Mouse (Mus musculus) embryonic facial prominence, embryonic 11.5 days (tissue): ENCODE data around the gene Eral1. TPM values are rescaled to one million over a fixed set of nuclear protein-coding genes. Genes with fewer than 3 reads are reported as not detected.
A peak's percentile ranks its signal among the peaks of the same experiment; 100 is the strongest.

Experiments used
- ATAC-seq: fragments of 200-750 bp; cut with Nextera tagmentation; replicated peaks from 2 replicates; pipeline ENCODE4 v1.8.0; 2017; ENCODE audit warnings: low read depth; ENCODE audit not compliant: insufficient number of reproducible peaks, low FRiP score, low TSS enrichment
- DNase-seq: peaks from one replicate; pipeline ENCODE4 v3.0.0-alpha.2; 2015; ENCODE audit warnings: low spot score
- H3K27ac ChIP-seq: fragments of 300-500 bp; sonication (generic); replicated peaks from 2 replicates; pipeline ENCODE4 v1.5.1; 2014; ENCODE audit warnings: mild to moderate bottlenecking, low read depth, low read length, control low read depth
- H3K27me3 ChIP-seq: fragments of 300-500 bp; sonication (generic); 2 replicates; pipeline ENCODE4 v1.6.1; 2014; ENCODE audit warnings: mild to moderate bottlenecking, low read length, moderate library complexity, mixed read lengths; ENCODE audit not compliant: control insufficient read depth, insufficient read depth
- H3K36me3 ChIP-seq: fragments of 300-500 bp; sonication (generic); replicated peaks from 2 replicates; pipeline ENCODE4 v1.6.1; 2014; ENCODE audit warnings: low read depth, mild to moderate bottlenecking, low read length, moderate library complexity, mixed read lengths; ENCODE audit not compliant: control insufficient read depth, insufficient read depth
- H3K4me1 ChIP-seq: fragments of 300-500 bp; sonication (generic); 2 replicates; pipeline ENCODE4 v1.6.1; 2014; ENCODE audit warnings: low read length, mixed read lengths; ENCODE audit not compliant: control insufficient read depth, insufficient read depth
- H3K4me2 ChIP-seq: fragments of 300-500 bp; sonication (generic); 2 replicates; pipeline ENCODE4 v1.6.1; 2014; ENCODE audit warnings: low read depth, mild to moderate bottlenecking, control low read depth, low read length, moderate library complexity
- H3K4me3 ChIP-seq: fragments of 300-500 bp; sonication (generic); 2 replicates; pipeline ENCODE4 v1.5.1; 2014; ENCODE audit warnings: low read depth, low read length, control low read depth
- H3K9ac ChIP-seq: fragments of 300-500 bp; sonication (generic); replicated peaks from 2 replicates; pipeline ENCODE4 v1.6.1; 2014; ENCODE audit warnings: mild to moderate bottlenecking, control low read depth, low read length
- H3K9me3 ChIP-seq: fragments of 300-500 bp; sonication (generic); replicated peaks from 2 replicates; pipeline ENCODE4 v1.6.1; 2016; ENCODE audit warnings: mild to moderate bottlenecking, low read length, inconsistent platforms, mixed read lengths; ENCODE audit not compliant: control insufficient read depth
- WGBS: fragments of 180-500 bp; shearing (Covaris S2); extraction: QIAGEN DNeasy Blood & Tissue Kit; methylation state at CpG from one replicate; pipeline ENCODE4 v1.1.7; 2014; 5-methylcytosine and 5-hydroxymethylcytosine counted together
- polyA plus RNA-seq: library from polyadenylated mRNA; unstranded; fragments of >200 nt; fragmentation: Nextera tagmentation; extraction: Ambion mirVana; gene quantifications from 2 replicates; pipeline ENCODE4 v1.2.1, GENCODE M21; 2014

Eral1 gene
- 37.5 and 44.6 TPM in 2 replicates for polyA plus RNA-seq

DNA sequence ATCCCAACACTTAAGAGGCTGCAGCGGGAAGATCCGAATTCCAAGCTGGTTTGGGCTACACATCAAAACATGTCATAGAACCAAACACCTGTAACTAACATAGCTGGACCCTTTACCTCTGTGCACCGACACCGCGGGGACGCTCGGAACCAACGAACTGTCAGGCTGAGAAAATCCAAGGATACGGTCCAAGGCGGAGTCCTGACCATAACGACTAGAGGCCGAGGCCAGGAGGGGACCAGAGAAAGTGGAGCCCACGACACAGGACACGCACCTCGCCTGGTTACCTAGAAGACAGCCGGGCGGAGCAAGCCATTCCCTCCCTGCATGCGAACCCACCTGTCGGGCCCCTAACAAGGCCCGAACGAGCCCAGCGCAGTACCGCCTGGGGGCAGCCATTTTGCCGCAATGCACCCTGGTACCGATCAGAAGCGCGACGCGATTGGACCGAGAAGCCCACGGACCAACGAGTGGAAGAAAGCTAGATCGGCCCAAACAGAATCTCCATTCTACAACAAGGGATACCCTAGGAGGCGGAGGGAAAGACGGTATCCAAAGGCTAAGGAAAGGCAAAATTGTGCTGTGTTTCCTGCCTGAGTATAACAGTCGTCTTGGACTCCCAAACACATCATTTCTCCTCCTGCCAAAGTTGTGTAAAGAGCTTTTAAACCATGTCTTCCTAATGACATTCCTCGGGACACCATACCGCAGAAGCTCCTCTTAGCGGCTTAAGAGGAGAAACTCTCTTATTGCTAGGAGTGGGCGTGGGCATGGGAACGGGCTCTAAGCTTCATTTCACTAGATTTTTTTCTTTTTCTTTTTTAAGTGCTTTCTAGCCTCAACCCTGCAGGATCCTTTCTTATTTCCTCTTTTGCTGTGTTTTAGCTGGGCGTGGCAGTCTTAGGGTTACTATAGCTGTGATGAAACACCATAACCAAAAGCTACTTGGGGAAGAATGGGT is at the start of gene Eral1:
Gene Eral1, minus strand, starts transcription at position 423 of the 961 bp plus-strand sequence.
- H3K4me1 ChIP-seq = no peaks in the 10 kb centered on the region
- H3K4me2 ChIP-seq = peak within 1 kb of the TSS; percentile 68
- H3K9me3 ChIP-seq = no peaks in the 10 kb centered on the region
- ATAC-seq (peak; percentile 85), DNase-seq (peak; percentile 92)
- H3K4me3 ChIP-seq = peak within 1 kb of the TSS; percentile 76
- no peaks in the 10 kb centered on the region; the same call in 1 of the 2 replicates for H3K36me3 ChIP-seq
- peak within 1 kb of the TSS; percentile 90 for H3K9ac ChIP-seq
- WGBS = 2% methylated on average over 42 of the region's 42 CpGs
- H3K27ac ChIP-seq = no peak within 1 kb of the TSS
- H3K27me3 ChIP-seq = no peaks in the 10 kb centered on the region

DNA sequence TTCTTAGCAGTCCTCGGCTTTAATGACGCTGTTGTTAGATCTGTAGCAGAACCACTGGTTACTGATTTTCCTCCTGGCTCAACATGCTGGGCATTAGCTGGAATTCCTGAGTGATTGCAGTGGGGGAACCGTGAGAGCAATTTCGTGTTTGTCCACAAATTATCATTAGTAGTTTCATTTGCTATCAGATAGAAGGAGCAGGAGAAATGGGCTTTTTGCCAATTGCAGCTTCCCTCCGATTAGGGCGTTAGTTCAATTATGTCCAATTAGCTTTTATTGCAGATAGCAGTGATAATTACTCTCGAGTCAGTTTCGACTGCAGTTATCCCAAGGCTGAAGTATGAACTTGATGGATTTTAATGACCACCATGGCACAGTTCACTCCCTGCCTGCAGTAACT is 49.3 kb upstream of the Eral1 start:
- DNase-seq = no peak
- Histone ChIP-seq H3K4me1 (no peaks in the 10 kb centered on the region), H3K27me3 (no peaks in the 10 kb centered on the region), H3K9me3 (no peaks in the 10 kb centered on the region), H3K27ac (no peak overlapping the region), H3K4me3 (no peak overlapping the region), H3K9ac (no peak overlapping the region), H3K4me2 (no peak overlapping the region), H3K36me3 (no peaks in the 10 kb centered on the region)
- no peak for ATAC-seq
- WGBS = 72% methylated on average over 8 of the region's 8 CpGs

DNA sequence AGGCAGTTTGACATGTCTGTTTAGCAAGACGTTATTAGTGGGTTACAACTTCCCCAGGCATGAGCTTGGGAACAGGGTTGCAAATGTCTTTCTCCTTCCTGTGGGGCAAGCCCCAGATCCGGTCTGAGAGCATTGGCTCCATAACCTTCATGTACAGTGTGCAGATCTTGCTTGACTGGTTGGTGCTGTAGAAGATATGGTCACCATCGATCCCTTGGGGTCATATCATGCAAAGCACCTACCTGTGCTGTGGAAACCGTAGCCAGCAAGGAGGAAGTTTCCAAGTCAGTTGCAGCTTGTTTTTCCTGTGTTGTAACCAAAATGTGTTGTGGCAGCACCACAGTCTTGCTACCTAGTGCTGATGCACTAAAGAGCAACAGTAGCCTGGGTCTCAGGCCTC is 46.6 kb upstream of the Eral1 start:
- Histone ChIP-seq H3K36me3 (no peaks in the 10 kb centered on the region), H3K9ac (no peak overlapping the region), H3K4me3 (no peak overlapping the region), H3K27me3 (no peaks in the 10 kb centered on the region), H3K4me1 (no peaks in the 10 kb centered on the region), H3K9me3 (no peaks in the 10 kb centered on the region), H3K4me2 (no peak overlapping the region), H3K27ac (no peak overlapping the region)
- no peak for ATAC-seq
- DNase-seq = no peak
- 82% methylated on average over 4 of the region's 4 CpGs for WGBS

GRCm38 (mm10) chr11:78125691-78126090 is 45.5 kb upstream of the Eral1 start:
- no peak overlapping the region for H3K27ac ChIP-seq
- no peaks in the 10 kb centered on the region for H3K27me3 ChIP-seq

DNA sequence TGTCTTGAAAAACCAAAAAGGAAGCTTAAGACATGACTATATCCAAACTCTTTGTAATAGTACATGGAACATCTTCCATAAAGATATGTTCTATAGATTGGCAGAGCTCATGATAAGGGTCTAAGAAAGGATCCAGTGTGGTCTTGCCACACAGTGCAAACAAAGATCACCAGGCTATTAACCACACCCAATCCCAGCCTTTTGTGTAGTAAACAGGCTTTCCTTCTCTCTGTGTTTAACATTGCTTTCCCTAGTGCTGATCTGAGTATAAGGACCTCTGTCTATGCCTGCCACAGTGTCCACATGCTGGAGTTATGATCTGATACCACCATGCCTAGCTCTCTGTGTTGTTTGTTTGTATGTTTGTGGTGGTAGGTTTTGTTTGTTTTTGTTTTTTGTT is 43.6 kb upstream of the Eral1 start:
- Histone ChIP-seq H3K4me2 (no peak overlapping the region), H3K9me3 (no peaks in the 10 kb centered on the region), H3K4me3 (no peak overlapping the region), H3K27ac (no peak overlapping the region), H3K27me3 (no peaks in the 10 kb centered on the region), H3K9ac (no peak overlapping the region), H3K4me1 (no peaks in the 10 kb centered on the region), H3K36me3 (no peaks in the 10 kb centered on the region)
- no peak for DNase-seq
- ATAC-seq = no peak

More at GRCm38 (mm10) chr11:78125691-78126090, 45.5 kb upstream of the Eral1 start:
- Histone ChIP-seq H3K9me3 (no peaks in the 10 kb centered on the region), H3K4me3 (no peak overlapping the region), H3K4me2 (no peak overlapping the region), H3K9ac (no peak overlapping the region), H3K36me3 (no peaks in the 10 kb centered on the region), H3K4me1 (no peaks in the 10 kb centered on the region)
- ATAC-seq (no peak), DNase-seq (no peak)
- 82% methylated on average over 6 of the region's 6 CpGs for WGBS

DNA sequence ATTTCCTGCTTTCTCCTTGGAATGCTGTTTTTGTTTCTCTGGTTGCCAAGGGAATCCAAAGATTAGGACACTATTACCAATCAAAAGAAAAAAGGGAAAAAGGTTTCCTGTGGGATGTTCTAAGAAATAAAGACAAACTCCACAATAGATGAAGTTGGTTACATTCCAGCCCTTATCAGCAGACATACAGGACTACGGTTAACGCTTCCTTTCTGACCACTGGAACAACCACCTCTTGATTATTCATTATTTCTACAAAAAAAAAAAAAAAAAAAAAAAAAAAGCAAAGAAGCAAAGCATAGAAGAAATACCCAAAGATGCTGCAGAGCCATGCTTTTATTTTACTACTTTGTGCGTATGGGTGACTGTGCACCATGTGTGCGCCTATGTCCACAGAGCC is 42.6 kb upstream of the Eral1 start:
- H3K9me3 ChIP-seq = no peaks in the 10 kb centered on the region
- 94% methylated on average over 4 of the region's 4 CpGs for WGBS

GRCm38 (mm10) chr11:78121176-78121575 is 41.0 kb upstream of the Eral1 start:
- no peak overlapping the region for H3K27ac ChIP-seq
- H3K9ac ChIP-seq = no peak overlapping the region
- no peaks in the 10 kb centered on the region for H3K36me3 ChIP-seq
- no peaks in the 10 kb centered on the region for H3K27me3 ChIP-seq
- ATAC-seq (no peak), DNase-seq (no peak)
- no peaks in the 10 kb centered on the region for H3K9me3 ChIP-seq
- 79% methylated on average over 5 of the region's 5 CpGs for WGBS
- H3K4me1 ChIP-seq = no peaks in the 10 kb centered on the region
- H3K4me3 ChIP-seq = no peak overlapping the region
- H3K4me2 ChIP-seq = no peak overlapping the region

More for the DNA sequence above, 42.6 kb upstream of the Eral1 start:
- Histone ChIP-seq H3K27ac (no peak overlapping the region), H3K9ac (no peak overlapping the region), H3K4me2 (no peak overlapping the region), H3K27me3 (no peaks in the 10 kb centered on the region), H3K4me3 (no peak overlapping the region), H3K4me1 (no peaks in the 10 kb centered on the region), H3K36me3 (no peaks in the 10 kb centered on the region)
- no peak for DNase-seq
- no peak for ATAC-seq

- 82% methylated on average over 8 of the region's 8 CpGs for WGBS
- H3K9ac ChIP-seq = no peak overlapping the region
- no peak for DNase-seq
- no peaks in the 10 kb centered on the region for H3K4me1 ChIP-seq
- no peak overlapping the region for H3K4me3 ChIP-seq
- H3K9me3 ChIP-seq = no peaks in the 10 kb centered on the region
- no peak overlapping the region for H3K4me2 ChIP-seq
- no peak overlapping the region for H3K27ac ChIP-seq
- no peak for ATAC-seq
- no peaks in the 10 kb centered on the region for H3K27me3 ChIP-seq
- H3K36me3 ChIP-seq = no peaks in the 10 kb centered on the region
Measured at GRCm38 (mm10) chr11:78119898-78120297, 39.7 kb upstream of the Eral1 start.
